Mouse (Mus musculus): ENCODE results near the gene Usp39. TPM values are rescaled to one million over a fixed set of nuclear protein-coding genes. Genes with fewer than 3 reads are reported as not detected.

The Usp39 gene
- polyA plus RNA-seq, 1 experiment from 2014 or later, result 46.6 TPM

GRCm38 (mm10) chr6:72386561-72386960, 41.6 kb upstream of the Usp39 start:
- Histone ChIP-seq H3K4me3 (ENCODE audit: low read depth, low read length) (no peak overlapping the region), H3K4me2 (ENCODE audit: low read depth, low read length) (no peak overlapping the region), H3K27ac (replicated peaks; ENCODE audit: low read depth, low read length) (no peak overlapping the region), H3K9ac (ENCODE audit: low read depth, low read length) (no peak overlapping the region), H3K27me3 (replicated peaks; ENCODE audit: control insufficient read depth, insufficient read depth, low read length) (no peaks in the 10 kb centered on the region; the same call in 1 of the 2 replicates), H3K36me3 (ENCODE audit: control insufficient read depth, insufficient read depth, low read length) (peaks cover 44% of the 10 kb centered on the region), H3K4me1 (ENCODE audit: control insufficient read depth, insufficient read depth, low read length) (peaks cover 14% of the 10 kb centered on the region; the same call in 1 of the 2 replicates), H3K9me3 (ENCODE audit: control insufficient read depth, low read length) (no peaks in the 10 kb centered on the region)
- WGBS, result 93% methylated on average over 2 of the region's 2 CpGs
- no peak for ATAC-seq (ENCODE audit: low read depth)
- no peak for DNase-seq (ENCODE audit: low spot score)

GRCm38 (mm10) chr6:72385258-72385657, 40.3 kb upstream of the Usp39 start:
- peaks cover 44% of the 10 kb centered on the region for H3K36me3 ChIP-seq (ENCODE audit: control insufficient read depth, insufficient read depth, low read length)
- 0 out of 2 replicates have a peak, but pooled peaks cover 7% of the 10 kb centered on the region for H3K4me1 ChIP-seq (ENCODE audit: control insufficient read depth, insufficient read depth, low read length)
- H3K27me3 ChIP-seq (replicated peaks; ENCODE audit: control insufficient read depth, insufficient read depth, low read length), result no peaks in the 10 kb centered on the region; the same call in 1 of the 2 replicates
- H3K9me3 ChIP-seq (ENCODE audit: control insufficient read depth, low read length), result no peaks in the 10 kb centered on the region
- ATAC-seq (ENCODE audit: low read depth) (no peak), DNase-seq (ENCODE audit: low spot score) (no peak)
- H3K27ac ChIP-seq (replicated peaks; ENCODE audit: low read depth, low read length), result no peak overlapping the region
- H3K9ac ChIP-seq (ENCODE audit: low read depth, low read length), result no peak overlapping the region
- WGBS, result 86% methylated on average over 4 of the region's 4 CpGs
- H3K4me3 ChIP-seq (ENCODE audit: low read depth, low read length), result no peak overlapping the region
- H3K4me2 ChIP-seq (ENCODE audit: low read depth, low read length), result no peak overlapping the region

GRCm38 (mm10) chr6:72383952-72384351, 39.0 kb upstream of the Usp39 start:
- H3K4me3 ChIP-seq (ENCODE audit: low read depth, low read length), result no peak overlapping the region
- 92% methylated on average over 7 of the region's 7 CpGs for WGBS
- no peak for ATAC-seq (ENCODE audit: low read depth)
- H3K4me2 ChIP-seq (ENCODE audit: low read depth, low read length), result no peak overlapping the region
- H3K9me3 ChIP-seq (ENCODE audit: control insufficient read depth, low read length), result no peaks in the 10 kb centered on the region
- H3K27ac ChIP-seq (replicated peaks; ENCODE audit: low read depth, low read length), result no peak overlapping the region
- no peaks in the 10 kb centered on the region; the same call in 1 of the 2 replicates for H3K27me3 ChIP-seq (replicated peaks; ENCODE audit: control insufficient read depth, insufficient read depth, low read length)
- no peak overlapping the region for H3K9ac ChIP-seq (ENCODE audit: low read depth, low read length)
- DNase-seq (ENCODE audit: low spot score), result no peak
- H3K36me3 ChIP-seq (ENCODE audit: control insufficient read depth, insufficient read depth, low read length), result peaks cover 43% of the 10 kb centered on the region
- H3K4me1 ChIP-seq (ENCODE audit: control insufficient read depth, insufficient read depth, low read length), result 0 out of 2 replicates have a peak, but pooled peaks cover 7% of the 10 kb centered on the region

GRCm38 (mm10) chr6:72383142-72383820, 38.3 kb upstream of the Usp39 start:
- Histone ChIP-seq H3K27ac (replicated peaks; ENCODE audit: low read depth, low read length) (no peak overlapping the region), H3K27me3 (replicated peaks; ENCODE audit: control insufficient read depth, insufficient read depth, low read length) (no peaks in the 10 kb centered on the region; the same call in 1 of the 2 replicates), H3K4me1 (ENCODE audit: control insufficient read depth, insufficient read depth, low read length) (0 out of 2 replicates have a peak, but pooled peaks cover 1% of the 10 kb centered on the region), H3K9ac (ENCODE audit: low read depth, low read length) (no peak overlapping the region), H3K4me2 (ENCODE audit: low read depth, low read length) (no peak overlapping the region), H3K36me3 (ENCODE audit: control insufficient read depth, insufficient read depth, low read length) (peaks cover 36% of the 10 kb centered on the region), H3K4me3 (ENCODE audit: low read depth, low read length) (no peak overlapping the region), H3K9me3 (ENCODE audit: control insufficient read depth, low read length) (no peaks in the 10 kb centered on the region)
- DNase-seq (ENCODE audit: low spot score) (no peak), ATAC-seq (ENCODE audit: low read depth) (no peak)
- 78% methylated on average over 6 of the region's 6 CpGs for WGBS

GRCm38 (mm10) chr6:72382494-72382893, 37.5 kb upstream of the Usp39 start:
- Histone ChIP-seq H3K4me3 (ENCODE audit: low read depth, low read length) (no peak overlapping the region), H3K4me1 (ENCODE audit: control insufficient read depth, insufficient read depth, low read length) (no peaks in the 10 kb centered on the region), H3K27me3 (replicated peaks; ENCODE audit: control insufficient read depth, insufficient read depth, low read length) (no peaks in the 10 kb centered on the region; the same call in 1 of the 2 replicates), H3K9me3 (ENCODE audit: control insufficient read depth, low read length) (no peaks in the 10 kb centered on the region), H3K4me2 (ENCODE audit: low read depth, low read length) (no peak overlapping the region), H3K27ac (replicated peaks; ENCODE audit: low read depth, low read length) (no peak overlapping the region), H3K9ac (ENCODE audit: low read depth, low read length) (no peak overlapping the region), H3K36me3 (ENCODE audit: control insufficient read depth, insufficient read depth, low read length) (peaks cover 29% of the 10 kb centered on the region)
- no peak for DNase-seq (ENCODE audit: low spot score)
- 77% methylated on average over 6 of the region's 6 CpGs for WGBS
- no peak for ATAC-seq (ENCODE audit: low read depth)

GRCm38 (mm10) chr6:72380131-72380770, 35.3 kb upstream of the Usp39 start, which contains the start of gene Vamp5:
Vamp5 (minus strand) TSS chr6:72380468.
- H3K9ac ChIP-seq (ENCODE audit: low read depth, low read length), result peak within 1 kb of the TSS; percentile 70
- peaks cover 13% of the 10 kb centered on the region for H3K36me3 ChIP-seq (ENCODE audit: control insufficient read depth, insufficient read depth, low read length)
- H3K27ac ChIP-seq (replicated peaks; ENCODE audit: low read depth, low read length), result peak within 1 kb of the TSS; percentile 0; the same call in 1 of the 2 replicates
- H3K9me3 ChIP-seq (ENCODE audit: control insufficient read depth, low read length), result no peaks in the 10 kb centered on the region
- no peaks in the 10 kb centered on the region for H3K4me1 ChIP-seq (ENCODE audit: control insufficient read depth, insufficient read depth, low read length)
- H3K4me2 ChIP-seq (ENCODE audit: low read depth, low read length), result peak within 1 kb of the TSS; percentile 68
- peak within 1 kb of the TSS; percentile 55 for H3K4me3 ChIP-seq (ENCODE audit: low read depth, low read length)
- under 1% methylated on average over 33 of the region's 49 CpGs for WGBS
- ATAC-seq (ENCODE audit: low read depth) (peak; percentile 68), DNase-seq (ENCODE audit: low spot score) (peak; percentile 55)
- no peaks in the 10 kb centered on the region; the same call in 1 of the 2 replicates for H3K27me3 ChIP-seq (replicated peaks; ENCODE audit: control insufficient read depth, insufficient read depth, low read length)

- no peaks in the 10 kb centered on the region for H3K4me1 ChIP-seq (ENCODE audit: control insufficient read depth, insufficient read depth, low read length)
- peaks cover 6% of the 10 kb centered on the region; the same call in 1 of the 2 replicates for H3K36me3 ChIP-seq (ENCODE audit: control insufficient read depth, insufficient read depth, low read length)
- peak overlapping the region; percentile 68 for H3K4me2 ChIP-seq (ENCODE audit: low read depth, low read length)
- H3K4me3 ChIP-seq (ENCODE audit: low read depth, low read length), result peak overlapping the region; percentile 55
- no peaks in the 10 kb centered on the region; the same call in 1 of the 2 replicates for H3K27me3 ChIP-seq (replicated peaks; ENCODE audit: control insufficient read depth, insufficient read depth, low read length)
- peak overlapping the region; percentile 70 for H3K9ac ChIP-seq (ENCODE audit: low read depth, low read length)
- ATAC-seq (ENCODE audit: low read depth) (no peak), DNase-seq (ENCODE audit: low spot score) (no peak)
- WGBS, result 42% methylated on average over 7 of the region's 7 CpGs
- H3K27ac ChIP-seq (replicated peaks; ENCODE audit: low read depth, low read length), result peak overlapping the region; percentile 0; the same call in 1 of the 2 replicates
- no peaks in the 10 kb centered on the region for H3K9me3 ChIP-seq (ENCODE audit: control insufficient read depth, low read length)
Observed at GRCm38 (mm10) chr6:72379377-72380130, 34.6 kb upstream of the Usp39 start.

GRCm38 (mm10) chr6:72378510-72379234, 33.7 kb upstream of the Usp39 start:
- WGBS, result 87% methylated on average over 8 of the region's 8 CpGs
- no peak overlapping the region for H3K4me3 ChIP-seq (ENCODE audit: low read depth, low read length)
- ATAC-seq (ENCODE audit: low read depth), result no peak
- H3K27me3 ChIP-seq (replicated peaks; ENCODE audit: control insufficient read depth, insufficient read depth, low read length), result no peaks in the 10 kb centered on the region; the same call in 1 of the 2 replicates
- no peak overlapping the region for H3K27ac ChIP-seq (replicated peaks; ENCODE audit: low read depth, low read length)
- no peaks in the 10 kb centered on the region for H3K9me3 ChIP-seq (ENCODE audit: control insufficient read depth, low read length)
- H3K9ac ChIP-seq (ENCODE audit: low read depth, low read length), result no peak overlapping the region
- no peak overlapping the region for H3K4me2 ChIP-seq (ENCODE audit: low read depth, low read length)
- DNase-seq (ENCODE audit: low spot score), result no peak
- H3K4me1 ChIP-seq (ENCODE audit: control insufficient read depth, insufficient read depth, low read length), result no peaks in the 10 kb centered on the region
- no peaks in the 10 kb centered on the region for H3K36me3 ChIP-seq (ENCODE audit: control insufficient read depth, insufficient read depth, low read length)
